35 mouse cellular contexts compared by ENCODE assay signal in genomic region chr19:12523377-12523776, GRCm38 (mm10).
"Had no signal": no experiment of that assay in that cellular context is flagged by ENCODE, and none has a peak within 500 bp of the region (broad histone marks: within the 10 kb centered on the region; RNA-seq: fewer than 3 reads in every experiment).

No protein-coding gene starts in this region.

- H3K27me3 ChIP-seq: heart, embryonic 12.5 days; heart, embryonic 13.5 days; heart, embryonic 15.5 days; hindbrain, embryonic 12.5 days; hindbrain, embryonic 13.5 days; hindbrain, embryonic 15.5 days; intestine, embryonic 15.5 days; kidney, embryonic 15.5 days had no signal

- DNase-seq: heart, postnatal 10 days; heart, postnatal 14 days; heart, postnatal 36 days; heart, postnatal 4 days; kidney, adult 11 months; kidney, adult 18-20 months; kidney, adult 2 months; kidney, adult 8-10 months; kidney, adult 9 months; kidney, postnatal 10 days; kidney, postnatal 14 days; kidney, postnatal 25 days; kidney, postnatal 36 days; kidney, postnatal 4 days; layer of hippocampus, adult 9-11 months; layer of hippocampus, postnatal 36 days had no signal

- H3K4me3 ChIP-seq: heart, embryonic 10.5 days; heart, embryonic 12.5 days; heart, embryonic 13.5 days; heart, embryonic 15.5 days; hindbrain, embryonic 10.5 days; hindbrain, embryonic 12.5 days; hindbrain, embryonic 13.5 days; hindbrain, embryonic 15.5 days; intestine, embryonic 15.5 days; kidney, embryonic 15.5 days; layer of hippocampus, adult 2 months had no signal

- H3K4me1 ChIP-seq: heart, embryonic 10.5 days; heart, embryonic 12.5 days; heart, embryonic 13.5 days; heart, embryonic 15.5 days; hindbrain, embryonic 10.5 days; hindbrain, embryonic 12.5 days; hindbrain, embryonic 13.5 days; hindbrain, embryonic 15.5 days; intestine, embryonic 15.5 days; kidney, embryonic 15.5 days had no signal

- H3K9ac ChIP-seq: heart, embryonic 12.5 days; heart, embryonic 13.5 days; heart, embryonic 15.5 days; hindbrain, embryonic 12.5 days; hindbrain, embryonic 13.5 days; hindbrain, embryonic 14.5 days; hindbrain, embryonic 15.5 days; intestine, embryonic 15.5 days; kidney, embryonic 15.5 days had no signal

- H3K27ac ChIP-seq: heart, embryonic 10.5 days; heart, embryonic 13.5 days; heart, embryonic 15.5 days; hindbrain, embryonic 10.5 days; hindbrain, embryonic 12.5 days; hindbrain, embryonic 13.5 days; hindbrain, embryonic 14.5 days; hindbrain, embryonic 15.5 days; hindbrain, postnatal 0 days; intestine, embryonic 15.5 days; kidney, embryonic 15.5 days; kidney, postnatal 0 days; layer of hippocampus, adult 2 months had no signal

- ATAC-seq: hindbrain, embryonic 16.5 days; hindbrain, postnatal 0 days; inflammation-experienced regulatory T-cells, adult 6 months; intestine, embryonic 15.5 days; intestine, embryonic 16.5 days; intestine, postnatal 0 days had no signal

- H3K4me2 ChIP-seq: heart, embryonic 11.5 days; heart, embryonic 12.5 days; heart, embryonic 13.5 days; heart, embryonic 15.5 days; hindbrain, embryonic 12.5 days; hindbrain, embryonic 13.5 days; hindbrain, embryonic 14.5 days; hindbrain, embryonic 15.5 days; intestine, embryonic 15.5 days; kidney, embryonic 15.5 days had no signal

- H3K36me3 ChIP-seq: heart, embryonic 10.5 days; heart, embryonic 12.5 days; heart, embryonic 13.5 days; heart, embryonic 15.5 days; hindbrain, embryonic 10.5 days; hindbrain, embryonic 12.5 days; hindbrain, embryonic 13.5 days; hindbrain, embryonic 15.5 days; intestine, embryonic 15.5 days; kidney, embryonic 15.5 days had no signal

- H3K9me3 ChIP-seq: heart, embryonic 10.5 days; heart, embryonic 12.5 days; heart, embryonic 13.5 days; heart, embryonic 15.5 days; hindbrain, embryonic 10.5 days; hindbrain, embryonic 12.5 days; hindbrain, embryonic 13.5 days; hindbrain, embryonic 15.5 days; intestine, embryonic 15.5 days; kidney, embryonic 15.5 days had no signal
